Mouse (Mus musculus) kidney, postnatal 4 days (tissue): ENCODE results near the gene Znrf1.
A peak's percentile ranks its signal among the peaks of the same experiment; 100 is the strongest.

Experiments
- DNase-seq, 2 experiments: peaks; one replicate each; pipeline ENCODE4 v3.0.0; 2021; ENCODE audit warnings: mixed read lengths in 2 of 2

Znrf1 gene

DNA sequence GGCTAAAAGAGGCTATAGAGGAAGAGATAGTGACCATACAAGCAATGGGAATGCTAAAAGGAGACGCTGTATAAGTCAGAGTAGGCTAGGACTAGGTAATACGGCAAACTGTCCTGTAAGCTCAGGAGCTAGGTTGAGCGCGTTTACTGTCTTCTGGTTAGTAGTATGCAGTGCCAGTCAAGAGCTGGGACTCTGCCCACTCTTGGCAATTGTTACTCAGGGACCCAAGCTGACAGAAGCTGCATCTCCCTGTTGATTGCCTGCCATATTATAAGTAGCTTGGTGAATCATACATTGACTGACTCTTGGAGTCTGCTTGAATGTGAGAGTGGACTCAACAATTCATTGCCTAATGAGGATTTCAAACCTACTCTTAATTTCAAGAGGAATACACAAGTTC is 66.2 kb downstream of the Znrf1 start:
- DNase-seq = no peak

DNA sequence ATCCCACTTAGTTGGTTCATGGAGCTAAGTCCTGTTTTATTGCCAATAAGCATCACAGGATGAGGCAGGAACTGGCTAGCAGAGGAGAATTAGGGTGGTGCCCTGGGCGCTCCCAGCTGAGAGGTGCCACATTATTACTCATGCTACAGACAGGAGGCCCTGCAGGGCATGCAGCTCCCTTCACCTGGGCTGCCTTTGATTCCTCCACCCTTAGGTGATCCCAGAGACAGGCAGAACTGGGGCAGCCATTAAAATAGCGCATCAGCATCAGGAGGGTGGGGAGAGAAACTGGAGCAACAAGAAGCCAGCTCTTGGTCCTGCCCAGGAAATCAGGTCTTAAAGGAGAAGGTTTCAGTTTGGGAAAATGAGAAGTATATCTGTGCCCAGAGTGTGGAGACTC is 69.1 kb downstream of the Znrf1 start:
- DNase-seq = no peak

DNA sequence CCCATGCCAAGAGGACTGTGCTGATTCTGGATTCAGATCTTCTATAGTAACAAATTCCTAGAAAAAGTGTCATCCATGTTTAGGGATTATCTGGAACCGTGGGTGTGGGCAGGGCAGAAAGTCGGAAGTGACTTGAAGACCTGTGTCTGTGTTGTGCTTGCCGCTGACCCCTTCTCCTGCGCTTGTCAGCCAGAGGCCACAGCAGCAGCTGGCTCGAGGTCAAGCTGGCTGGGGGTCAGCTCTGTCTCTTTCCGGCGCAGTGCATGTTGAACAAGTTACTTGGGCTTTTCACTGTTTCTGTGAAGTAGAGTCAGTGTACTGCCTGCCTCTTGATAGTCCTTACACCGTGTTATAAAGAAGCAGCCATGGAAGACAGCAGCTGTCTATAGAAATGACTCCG is 71.1 kb downstream of the Znrf1 start:
- DNase-seq = peak in 1 of 2 experiments; percentile 50

DNA sequence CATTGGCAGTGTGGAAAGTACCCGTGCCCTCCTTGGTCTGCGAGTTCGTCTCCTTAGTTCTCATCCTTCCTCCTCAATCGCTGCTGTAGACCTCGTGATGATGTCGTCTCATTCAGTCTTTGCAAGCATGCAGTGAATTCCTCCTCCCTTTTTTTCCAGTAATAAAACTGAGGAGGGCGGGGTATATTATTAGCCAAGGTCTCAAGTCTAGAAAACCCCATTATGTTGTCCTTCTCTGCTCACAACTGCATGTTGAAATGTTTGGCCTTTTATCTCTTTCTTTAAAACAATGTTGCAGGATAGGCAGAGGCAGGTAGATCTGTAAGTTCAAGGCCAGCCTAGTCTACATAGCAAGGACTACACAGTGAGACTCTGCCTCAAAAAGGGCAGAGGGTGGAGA is 71.5 kb downstream of the Znrf1 start:
- no peak for DNase-seq

DNA sequence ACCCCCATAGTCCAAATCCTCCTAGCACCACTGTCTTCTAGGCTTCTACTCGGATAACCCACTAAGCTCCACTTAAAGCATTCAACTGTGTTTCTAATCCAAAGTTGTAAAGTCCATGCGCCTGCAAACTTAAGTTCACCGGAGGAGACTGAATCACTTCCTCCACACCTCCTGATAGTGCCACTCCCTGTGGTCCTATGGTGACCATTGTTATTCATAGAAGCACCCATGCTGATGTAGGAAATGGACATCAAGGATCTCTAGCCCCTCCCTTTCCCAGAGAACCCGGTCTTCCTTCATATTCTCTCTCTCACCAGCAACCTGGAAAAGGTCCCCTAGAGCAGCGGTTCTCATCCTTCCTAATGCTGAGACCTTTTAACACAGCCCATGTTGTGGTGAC is 77.3 kb downstream of the Znrf1 start:
- DNase-seq = no peak

DNA sequence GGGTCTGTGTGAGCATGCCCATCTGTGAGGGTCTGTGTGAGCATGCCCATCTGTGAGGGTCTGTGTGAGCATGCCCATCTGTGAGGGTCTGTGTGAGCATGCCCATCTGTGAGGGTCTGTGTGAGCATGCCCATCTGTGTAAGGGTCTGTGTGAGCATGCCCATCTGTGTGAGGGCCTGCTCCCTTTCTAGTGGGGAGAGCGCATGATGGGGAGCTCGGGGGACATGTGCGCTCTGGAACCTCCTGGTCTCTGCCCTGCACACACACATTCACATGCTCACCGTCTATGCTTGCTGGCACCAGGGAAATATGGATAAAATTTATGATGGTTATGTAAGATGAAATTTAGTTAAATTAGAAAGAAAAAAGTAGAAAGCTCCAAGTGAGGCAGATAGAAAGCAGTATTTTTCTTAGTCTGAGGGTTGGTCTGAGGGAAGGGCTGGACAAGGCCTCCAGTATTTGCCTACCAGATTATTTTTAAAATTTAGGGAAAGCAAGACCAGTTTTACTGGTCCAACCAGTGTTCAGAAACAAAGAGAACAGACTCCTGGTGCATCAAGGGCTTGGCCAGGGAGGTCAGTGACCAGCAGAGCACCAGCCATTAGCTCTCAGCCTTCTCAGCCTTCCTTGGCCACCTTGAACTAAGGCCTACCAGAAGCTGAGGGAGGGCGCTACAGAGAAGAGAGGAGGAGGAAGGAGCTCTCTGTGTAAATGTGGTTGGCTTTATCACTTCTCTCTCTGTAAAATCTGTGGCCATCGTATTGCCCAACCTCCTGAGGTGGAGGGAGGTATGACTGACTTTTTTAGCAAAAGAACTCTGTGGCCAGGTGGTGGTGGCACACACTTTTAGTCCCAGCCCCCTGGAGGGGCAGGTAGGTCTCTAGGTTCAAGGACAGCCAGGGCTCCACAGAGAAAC is 79.1 kb downstream of the Znrf1 start:
- DNase-seq = no peak

DNA sequence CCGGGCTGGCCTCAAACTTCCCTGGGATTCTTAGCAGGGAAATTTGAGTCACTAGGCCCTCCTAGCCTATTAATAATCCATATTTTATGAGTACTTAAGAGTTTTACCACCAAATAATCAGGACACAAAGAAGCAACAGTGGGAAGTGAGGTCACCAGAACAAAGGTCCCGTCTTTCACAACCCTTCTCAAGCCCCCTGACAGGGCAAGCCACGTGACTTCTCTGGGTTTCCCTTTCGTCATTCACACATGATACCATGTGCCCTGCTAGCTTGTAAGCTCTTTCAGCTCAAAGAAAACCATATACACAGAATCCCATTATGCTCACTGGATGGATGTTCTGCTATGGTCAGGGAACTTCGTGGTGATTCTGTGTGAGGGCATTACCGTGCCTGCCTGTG is 81.9 kb downstream of the Znrf1 start:
- DNase-seq = no peak

DNA sequence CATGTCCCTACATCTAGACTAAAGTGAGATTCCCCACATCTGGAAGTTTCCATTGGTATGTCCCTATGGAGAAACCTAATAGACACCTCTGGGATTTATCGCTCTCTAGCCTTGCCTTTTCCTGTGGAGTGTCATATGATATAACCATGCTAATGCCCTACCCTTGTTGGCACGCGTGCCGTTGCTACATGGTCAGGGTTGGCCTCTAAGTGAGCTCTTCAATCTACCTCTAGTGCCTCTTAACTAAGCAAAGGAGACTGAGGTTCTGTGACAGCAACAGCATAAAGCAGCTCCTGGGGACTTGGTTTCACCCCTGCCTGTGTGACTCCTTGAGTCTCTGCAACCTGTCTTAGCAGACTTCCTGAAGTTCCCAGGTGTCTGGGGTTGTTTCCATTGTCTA is 82.4 kb downstream of the Znrf1 start:
- no peak for DNase-seq

DNA sequence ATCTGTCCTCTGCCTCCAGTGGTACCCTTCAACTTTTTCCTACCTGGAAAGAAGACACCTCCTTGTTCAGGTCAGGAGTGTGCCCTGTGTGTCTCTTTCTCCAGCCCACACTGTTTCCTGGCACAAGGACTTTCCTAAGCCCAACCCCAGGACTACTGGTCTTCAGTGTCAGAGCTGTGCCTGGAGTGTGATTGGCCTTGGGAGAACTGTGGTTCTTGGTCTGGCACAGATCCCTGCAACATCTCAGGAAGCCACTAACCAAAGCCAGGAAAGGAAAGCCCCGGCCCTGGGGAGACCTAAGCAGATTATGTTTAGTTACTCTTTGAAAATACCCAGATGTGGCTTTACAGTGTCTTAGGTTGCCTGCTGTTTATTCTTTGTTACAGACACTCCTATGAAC is 84.0 kb downstream of the Znrf1 start:
- DNase-seq = peak in 1 of 2 experiments; percentile 11

DNA sequence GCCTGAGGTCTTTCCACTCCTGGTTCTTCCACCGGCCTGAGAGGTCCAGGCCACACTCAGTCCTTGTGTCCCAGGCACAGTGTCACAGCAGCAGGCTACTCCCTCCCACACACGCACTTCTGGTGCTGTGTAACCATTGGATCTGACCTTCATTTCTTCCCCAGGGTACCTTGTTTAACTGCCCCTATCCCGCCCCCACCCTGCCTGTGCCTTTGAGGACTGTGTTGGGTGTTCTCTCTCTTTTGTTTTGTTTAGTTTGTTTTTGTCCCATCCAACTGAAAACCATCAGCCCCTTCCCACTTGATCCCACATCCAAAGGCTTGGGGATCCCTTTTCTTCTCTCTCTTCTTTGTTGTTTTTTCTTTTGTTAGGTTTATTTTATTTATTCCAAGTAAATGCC is 86.2 kb downstream of the Znrf1 start:
- DNase-seq = no peak

DNA sequence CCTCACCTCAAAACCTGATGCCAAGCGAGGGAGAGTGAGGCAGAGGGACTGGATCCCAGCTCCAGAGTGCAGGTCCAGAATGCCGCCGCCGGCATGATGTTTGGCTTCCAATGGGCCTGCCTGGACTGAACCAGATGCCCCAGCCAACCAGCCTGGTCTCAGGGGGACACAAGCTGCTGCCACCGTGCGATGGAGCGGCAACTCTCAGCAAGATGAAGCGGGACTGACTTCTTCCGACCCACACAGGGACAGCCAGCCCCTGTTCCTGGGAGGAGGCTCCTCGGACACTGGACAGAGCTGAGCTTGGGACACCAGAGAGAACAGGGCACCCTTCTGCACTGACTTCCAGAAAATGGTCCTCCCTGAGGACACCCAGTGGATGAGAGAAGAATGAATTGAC is 86.7 kb downstream of the Znrf1 start:
- DNase-seq = no peak

DNA sequence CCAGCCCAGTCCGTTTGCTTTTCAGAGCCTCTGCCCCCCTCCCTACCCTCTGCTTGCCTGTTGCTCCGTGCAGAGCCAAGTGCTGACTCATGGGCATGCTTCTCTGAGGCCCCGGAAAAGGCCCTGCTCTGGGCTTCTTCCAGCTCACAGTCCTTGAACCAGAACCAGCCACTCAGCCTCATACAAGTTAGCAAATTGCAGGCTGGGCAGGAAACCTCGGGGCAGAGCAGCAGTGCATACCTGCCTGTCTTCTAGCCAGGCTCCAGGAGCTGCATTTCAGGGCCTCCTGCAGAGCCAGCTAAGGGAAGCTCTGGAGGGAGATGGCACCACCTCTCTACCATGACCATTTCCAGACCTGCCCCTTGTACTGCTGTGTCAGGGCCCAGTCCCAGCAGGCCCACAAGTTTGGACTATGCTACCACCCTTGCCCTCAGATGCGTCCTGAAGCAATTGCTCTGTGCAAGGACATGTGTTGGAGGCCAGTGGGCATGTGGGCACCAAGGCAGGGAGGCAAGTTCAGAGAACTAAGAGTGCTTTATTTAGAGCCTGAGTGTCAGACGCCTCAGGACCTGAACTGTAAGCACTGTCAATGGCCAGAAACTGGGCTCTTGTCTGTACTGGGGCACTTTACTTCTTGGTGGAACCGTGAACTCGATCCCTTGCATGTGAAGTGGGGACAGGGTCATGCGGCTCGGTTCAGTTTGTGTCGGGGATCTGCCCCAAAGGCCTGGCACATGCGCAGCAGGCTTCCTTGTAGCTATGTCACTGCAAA is 88.4 kb downstream of the Znrf1 start:
- DNase-seq = peak; percentile 50 to 73

DNA sequence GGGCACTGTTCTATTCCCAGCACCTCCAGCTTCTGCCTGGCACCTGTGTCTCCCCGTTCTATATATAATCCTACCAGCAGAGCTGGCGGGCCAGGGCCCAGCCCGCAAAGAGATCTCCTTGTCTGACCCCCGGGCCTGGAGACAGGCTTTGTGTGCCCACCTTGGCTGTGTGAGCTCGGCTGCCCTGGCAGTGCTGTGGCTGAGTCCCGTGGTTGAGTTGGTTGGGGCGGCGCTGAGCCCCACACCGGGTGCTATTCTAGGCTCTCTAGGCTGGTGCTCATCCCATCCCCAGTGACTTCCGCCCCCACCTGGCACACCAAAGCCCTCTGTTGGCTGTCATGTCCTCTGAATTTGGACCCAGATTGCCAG is 88.9 kb downstream of the Znrf1 start:
- no peak for DNase-seq

DNA sequence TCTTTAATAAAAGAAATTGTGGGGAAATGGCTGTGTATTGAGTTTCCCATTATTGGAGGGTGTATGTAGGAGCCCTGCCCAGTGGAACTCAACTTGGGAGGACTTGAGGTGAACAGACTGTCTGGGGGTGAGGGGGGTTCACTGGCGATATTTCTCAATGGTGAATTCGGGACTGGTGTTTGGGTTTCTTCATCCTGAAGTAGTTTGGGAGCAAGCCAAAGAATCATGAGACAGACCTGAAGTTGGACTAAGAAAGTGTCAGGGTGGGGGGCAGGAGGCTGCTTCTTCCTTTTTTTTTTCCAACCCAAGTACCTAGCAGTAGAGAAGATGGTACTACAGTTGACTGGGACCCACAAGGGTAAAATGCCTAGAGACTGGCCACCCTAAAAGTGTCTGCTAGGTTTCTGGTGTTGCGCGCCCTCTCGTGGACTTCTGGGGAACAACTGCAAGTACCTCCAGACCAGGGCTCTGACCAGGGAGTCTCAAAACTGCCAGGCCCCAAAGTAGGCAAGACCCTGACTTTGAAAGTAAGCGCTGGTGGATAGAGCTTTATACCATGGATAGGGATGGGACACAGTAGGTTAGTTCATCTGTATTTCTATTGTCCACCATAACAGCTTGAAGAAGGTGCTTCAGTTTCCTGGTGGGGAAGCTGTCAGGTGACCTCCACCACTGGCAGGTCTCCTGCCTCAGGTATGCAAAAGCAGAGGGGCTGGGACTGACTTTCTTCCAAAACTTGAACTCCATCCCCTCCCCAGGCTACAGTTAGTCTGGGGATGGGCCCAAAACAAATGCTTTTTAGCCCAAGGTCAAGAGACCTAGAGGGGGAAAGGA is 90.0 kb downstream of the Znrf1 start:
- DNase-seq = peak; percentile 85

DNA sequence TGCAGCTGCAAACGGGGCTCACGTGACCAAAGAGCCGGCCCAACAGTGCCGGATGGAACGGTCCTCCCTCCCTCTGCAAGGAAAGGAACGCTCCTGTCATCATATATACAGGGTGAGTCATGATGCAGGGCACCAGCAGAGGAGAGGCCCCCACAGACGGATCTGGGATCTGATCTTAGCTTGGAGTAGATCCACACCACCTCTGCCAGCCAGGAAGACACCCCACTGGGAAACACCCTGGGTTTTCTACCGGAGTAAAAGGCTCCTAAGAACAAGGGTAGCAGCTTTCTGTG is 90.6 kb downstream of the Znrf1 start:
- DNase-seq = no peak

DNA sequence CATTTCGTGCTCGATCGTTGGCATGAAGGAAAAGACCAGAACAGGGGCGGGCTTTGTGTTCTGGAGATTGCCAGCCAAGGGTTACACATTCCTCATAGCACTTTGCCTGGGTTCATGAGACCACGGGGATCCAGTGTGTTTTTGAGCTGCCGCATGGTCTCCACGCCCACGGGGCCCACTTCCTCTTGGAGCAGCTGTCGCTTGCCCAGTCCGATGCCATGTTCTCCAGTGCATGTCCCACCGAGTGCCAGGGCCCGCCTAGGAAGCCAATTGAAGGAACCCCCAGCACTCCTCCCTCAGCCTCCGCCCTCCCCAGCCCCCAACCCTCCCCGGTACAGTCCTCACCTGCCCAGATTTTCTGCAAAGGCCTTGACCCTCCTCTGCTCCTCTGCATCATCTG is 91.0 kb downstream of the Znrf1 start:
- peak in 1 of 2 experiments; percentile 13 for DNase-seq

DNA sequence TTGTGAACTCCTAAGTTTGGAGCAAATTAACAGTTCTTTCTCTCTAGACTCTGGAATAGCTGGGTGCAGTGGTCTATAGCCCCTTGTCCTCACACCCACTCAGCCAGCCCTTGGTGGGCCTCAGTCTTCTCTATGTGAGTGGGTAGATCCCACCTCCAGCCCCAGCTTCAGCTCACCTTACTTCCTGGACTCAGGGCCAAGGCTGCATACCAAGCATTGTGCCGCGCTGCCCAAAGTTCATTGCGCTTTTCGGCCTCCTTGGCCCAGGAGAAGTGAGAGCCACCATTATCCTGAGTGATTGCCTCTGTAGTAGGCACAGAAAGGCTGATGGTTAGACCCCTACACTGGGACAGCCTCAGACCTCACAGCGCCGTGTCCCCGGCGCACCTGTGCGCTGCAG is 92.0 kb downstream of the Znrf1 start:
- DNase-seq = no peak

DNA sequence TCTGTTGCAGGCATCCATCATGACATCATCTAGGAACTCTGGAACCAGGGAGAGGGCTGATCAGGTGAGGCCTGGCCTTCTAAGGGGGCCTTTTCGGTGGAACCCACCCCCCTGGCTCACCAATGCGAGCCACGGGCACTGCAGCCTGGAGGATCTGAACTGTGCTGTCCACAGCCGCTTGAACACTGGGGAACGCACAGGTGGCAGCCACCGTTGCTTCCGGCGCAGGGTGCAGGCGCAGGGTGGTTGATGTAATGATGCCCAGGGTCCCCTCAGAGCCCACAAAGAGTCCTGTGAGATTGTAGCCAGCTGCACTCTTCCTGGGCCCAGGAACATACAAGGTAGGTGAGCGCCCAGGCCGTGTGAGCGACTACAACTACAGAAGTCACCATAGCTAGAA is 92.5 kb downstream of the Znrf1 start:
- DNase-seq = no peak

DNA sequence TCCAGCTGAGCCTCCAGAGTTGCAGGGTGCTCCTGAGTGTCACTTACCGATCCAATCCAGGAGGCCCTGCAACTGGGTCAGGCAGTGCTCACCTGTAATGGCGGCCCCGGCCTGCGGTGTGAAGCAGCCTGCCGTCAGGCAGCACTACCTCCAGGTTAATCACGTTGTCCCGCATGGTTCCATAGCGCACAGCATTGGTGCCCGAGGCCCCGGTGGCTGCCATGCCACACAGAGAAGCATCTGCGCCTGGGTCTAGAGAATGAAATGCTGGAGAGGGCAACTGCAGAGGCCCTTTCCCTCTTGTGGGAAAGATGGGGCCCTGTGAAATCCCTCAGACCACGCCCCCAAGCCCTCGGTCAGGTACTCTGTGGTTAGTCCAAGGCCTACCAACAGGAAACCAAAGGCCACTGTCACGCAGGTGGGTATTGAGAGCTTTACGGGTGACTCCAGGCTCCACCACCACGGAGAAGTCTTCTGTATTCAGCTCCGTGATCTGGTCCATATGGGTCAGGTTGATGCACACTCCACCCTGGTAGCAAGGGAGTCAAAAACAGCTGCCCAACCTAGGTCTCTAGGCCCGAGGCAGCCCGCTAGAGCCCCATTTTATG is 93.1 kb downstream of the Znrf1 start:
- peak in 1 of 2 experiments; percentile 5 for DNase-seq

DNA sequence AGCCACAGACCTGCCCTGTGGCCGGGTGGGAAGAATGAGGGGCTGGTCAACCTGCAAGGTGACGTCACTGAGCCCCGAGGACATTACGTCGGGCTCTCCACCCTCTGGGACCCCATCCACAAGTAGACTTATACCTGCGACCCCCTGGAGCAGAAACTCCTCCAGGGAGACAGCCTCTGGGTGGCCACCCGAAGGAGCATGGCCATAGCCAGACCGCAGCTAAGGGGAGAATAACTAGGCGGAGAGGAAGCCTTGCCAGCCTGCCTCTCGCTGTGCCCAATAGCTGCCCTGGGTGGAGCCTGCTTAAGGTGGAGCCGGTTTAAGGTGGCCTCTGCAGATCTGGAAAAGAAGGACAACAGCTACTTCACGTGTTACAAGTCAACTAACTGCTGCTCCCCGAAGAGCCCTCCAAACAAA is 94.2 kb downstream of the Znrf1 start, which contains the start of gene Ldhd:
Ldhd (minus strand) TSS at position 270 of the 417 bp plus-strand sequence.
- peak; percentile 60 to 75 for DNase-seq

DNA sequence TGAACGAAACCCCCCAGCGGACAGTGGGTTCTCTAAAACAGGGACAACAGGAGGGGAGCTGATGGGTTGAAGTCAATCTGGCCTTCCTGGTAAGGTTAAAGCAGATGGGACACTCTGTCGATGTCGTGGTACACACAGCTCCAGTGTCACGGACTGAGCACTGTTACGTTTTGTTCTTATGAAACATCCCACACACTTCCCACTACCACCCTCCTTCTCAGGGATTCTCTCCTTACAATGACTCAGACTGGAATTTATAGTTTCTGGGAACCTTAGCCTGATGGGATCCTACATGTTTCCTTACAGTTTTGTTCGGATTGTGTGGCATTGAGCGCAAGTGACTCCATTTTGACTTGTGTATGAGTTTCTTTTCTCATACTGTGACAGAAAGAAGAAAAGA is 95.7 kb downstream of the Znrf1 start:
- DNase-seq = no peak

DNA sequence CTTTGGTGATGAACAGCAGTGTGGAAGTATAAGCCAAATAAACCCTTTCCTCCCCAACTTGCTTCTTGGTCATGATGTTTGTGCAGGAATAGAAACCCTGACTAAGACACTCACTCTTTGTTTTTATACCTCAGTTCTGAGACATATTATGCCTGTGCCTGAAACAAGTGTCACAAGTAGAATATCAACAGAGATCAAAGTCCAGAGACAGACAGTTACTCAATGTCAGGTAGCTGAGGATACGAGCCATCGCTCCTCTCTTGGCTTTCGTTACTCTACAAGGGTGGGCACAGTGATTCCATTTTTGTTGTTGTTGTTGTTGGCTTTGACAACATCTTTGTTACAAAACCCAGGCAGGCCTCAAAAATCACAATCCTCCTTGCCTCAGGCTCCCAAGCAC is 97.1 kb downstream of the Znrf1 start:
- no peak for DNase-seq

DNA sequence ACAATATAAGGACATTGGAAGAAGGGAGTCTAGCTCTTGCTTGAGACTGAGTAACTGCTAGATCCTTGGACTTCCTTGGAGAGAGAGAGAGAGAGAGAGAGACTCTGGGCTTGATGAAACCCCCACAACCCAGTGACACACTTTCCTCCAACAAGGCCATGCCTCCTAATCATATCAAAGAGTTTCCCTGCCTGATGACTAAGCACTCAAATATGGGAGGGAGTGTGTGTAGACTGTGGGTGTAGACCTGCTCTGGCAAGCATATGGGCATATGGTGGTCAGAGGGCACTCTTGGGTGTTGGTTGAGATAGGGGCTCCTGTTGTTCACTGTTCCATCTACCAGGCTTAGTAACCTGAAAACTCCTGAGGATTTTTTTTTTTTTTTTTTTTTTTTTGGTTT is 102.2 kb downstream of the Znrf1 start:
- DNase-seq = no peak
